Mouse (Mus musculus) mesoderm, embryonic 11.5 days (tissue): Measurements from ENCODE around the gene Gpsm2.

Experiments used
- DNase-seq: peaks from one replicate; pipeline ENCODE4 v3.0.0-alpha.2; 2012; ENCODE audit warnings: low read depth, low spot score

Gene Gpsm2

DNA sequence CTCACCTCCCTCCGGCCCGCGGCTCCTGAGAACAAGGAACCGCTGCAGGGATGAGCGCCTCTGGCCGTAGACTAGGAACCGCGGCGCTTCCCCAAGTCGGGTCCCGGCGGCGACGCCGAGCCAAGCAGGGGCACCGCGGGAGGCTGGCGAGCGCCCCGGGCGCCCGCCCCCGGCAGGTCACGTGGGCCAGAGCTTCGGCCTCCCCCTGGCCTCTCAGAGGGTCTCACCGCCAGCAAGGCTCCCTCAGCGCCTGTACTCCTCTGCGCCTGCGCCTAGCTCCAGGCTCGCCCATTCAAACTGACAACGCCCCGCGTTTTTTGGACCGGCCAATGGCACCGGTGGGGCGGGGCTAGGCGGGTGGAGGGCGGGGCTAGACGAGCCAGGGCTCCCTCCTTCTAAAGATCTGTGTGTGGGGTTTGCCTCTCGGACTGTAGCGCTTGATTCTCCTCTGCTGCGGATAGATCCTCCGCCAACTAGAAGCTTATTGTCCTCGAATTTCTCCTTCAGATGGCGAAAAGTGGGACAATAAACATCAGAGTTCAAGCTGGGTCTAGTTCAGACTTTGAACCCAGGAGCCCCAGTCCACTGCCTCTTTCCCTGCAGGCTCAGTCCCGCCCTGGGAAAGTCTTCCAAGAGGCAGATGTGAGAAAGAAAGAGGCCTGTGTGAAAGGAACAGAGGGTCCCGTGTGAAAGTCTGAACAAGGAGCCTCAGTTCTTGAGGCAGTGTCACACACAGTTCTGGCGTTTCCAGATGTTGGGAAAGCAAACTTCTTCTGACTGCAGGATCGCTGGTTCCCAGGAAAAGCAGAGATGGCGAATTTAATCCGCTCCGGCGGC is at the start of gene Gpsm2:
Gene Gpsm2, minus strand, starts transcription at position 274 of the 837 bp plus-strand sequence.
- peak; percentile 99 for DNase-seq

DNA sequence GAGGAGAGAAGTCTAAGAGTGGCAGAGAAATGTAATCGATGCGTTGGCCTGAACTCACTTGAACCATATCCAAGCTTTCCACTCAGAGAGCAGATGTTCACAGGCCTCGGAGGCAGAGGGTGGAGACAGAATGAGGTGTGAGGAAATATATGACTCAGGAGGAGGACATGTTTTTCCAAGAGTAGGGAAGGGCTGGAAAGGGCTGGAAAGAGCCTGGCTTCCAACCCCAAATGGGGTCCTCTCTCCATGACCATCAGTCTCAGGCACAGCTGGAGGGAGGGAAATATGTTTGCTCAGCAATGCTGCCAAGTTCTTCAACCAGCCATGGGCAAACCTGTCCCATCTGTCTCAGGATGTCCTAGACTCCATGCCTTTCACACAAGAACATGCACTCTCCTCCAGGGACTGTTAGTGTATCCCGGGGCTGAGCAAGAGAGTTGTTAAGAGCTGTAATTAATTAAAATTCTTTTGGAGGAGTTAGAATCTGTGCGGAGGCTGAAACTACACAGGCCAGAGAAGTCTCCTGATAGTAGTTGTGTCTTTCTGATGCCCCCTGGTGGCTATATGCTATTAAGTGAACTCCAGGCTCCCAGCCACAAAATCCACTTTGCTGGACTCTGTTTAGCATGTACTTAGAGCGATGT is 48.7 kb upstream of the Gpsm2 start:
- peak; percentile 77 for DNase-seq

DNA sequence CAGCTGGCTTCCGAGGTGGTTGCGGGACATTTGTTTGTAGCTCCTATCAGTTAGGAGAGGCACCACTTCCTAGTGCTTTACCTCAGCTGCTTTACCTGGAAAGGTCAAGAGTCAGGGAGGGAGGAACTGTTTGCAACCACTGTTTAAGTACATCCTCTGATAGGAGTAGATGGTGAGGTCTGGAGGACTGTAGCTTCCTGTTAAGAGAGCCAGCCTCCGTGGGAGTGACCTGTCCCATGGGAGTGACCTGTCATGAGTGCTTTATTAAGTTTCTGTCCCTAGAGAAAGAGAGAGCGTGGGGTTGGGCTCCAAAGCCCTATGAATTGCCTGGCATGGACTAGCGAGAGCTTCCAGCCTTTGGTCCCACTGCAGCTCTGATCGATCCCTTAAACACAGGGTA is 47.4 kb upstream of the Gpsm2 start:
- DNase-seq = no peak

DNA sequence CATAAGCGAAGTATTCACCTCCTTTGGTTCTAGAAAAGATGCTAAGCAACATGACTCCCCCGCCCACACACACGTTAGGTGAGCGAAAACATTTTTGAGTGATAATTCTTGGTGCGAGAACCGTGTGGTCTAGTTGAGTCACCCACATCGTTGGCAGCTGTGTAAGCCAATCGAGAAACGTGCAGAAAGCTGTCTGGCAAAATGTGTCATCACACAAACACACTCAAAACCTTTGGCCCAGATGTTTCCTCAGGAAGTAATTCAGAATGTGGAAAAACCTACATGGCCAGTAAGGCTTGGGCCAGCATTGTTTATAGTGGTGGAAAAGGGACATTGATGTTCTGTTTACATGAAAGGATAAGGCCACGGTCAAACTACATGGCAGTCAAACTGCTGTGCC is 45.3 kb upstream of the Gpsm2 start:
- DNase-seq = no peak

DNA sequence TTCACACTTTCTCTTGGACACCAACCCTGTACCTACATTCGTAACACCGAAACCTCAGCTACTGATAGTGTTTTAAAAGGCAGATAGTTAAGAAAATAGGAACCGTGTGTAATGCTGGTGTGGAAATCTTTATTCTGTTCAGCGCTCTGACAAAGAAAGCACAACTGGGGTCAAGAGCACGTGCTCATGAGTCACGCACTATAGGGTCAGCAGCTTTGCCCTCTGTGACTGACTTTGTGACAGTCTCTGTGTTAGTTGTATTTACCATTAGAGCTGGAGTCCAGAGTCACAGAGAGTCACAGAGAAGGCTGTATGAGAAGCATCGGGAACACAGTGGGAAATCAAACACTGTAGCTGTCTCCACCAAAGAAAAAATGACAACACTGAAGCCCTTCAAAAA is 44.8 kb upstream of the Gpsm2 start:
- no peak for DNase-seq

DNA sequence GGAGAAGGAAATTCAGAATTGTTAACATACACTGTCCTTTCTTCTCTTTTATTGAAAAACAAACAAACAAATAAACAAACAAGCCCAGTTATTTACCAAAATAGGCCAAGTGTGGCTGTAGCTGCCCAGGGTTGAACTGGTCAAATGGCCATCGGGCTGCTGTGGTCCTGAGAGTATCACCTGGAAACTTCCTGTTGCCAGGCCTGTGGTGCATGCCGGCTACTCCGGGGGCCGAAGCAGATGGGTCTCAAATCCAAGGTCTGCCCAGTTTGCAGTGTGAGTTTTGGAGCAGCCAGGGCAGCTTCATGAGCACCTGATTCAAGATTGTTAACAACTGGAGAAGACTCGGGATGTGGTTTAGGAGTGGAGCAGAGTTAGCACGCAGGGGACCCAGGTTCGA is 43.4 kb upstream of the Gpsm2 start:
- no peak for DNase-seq

DNA sequence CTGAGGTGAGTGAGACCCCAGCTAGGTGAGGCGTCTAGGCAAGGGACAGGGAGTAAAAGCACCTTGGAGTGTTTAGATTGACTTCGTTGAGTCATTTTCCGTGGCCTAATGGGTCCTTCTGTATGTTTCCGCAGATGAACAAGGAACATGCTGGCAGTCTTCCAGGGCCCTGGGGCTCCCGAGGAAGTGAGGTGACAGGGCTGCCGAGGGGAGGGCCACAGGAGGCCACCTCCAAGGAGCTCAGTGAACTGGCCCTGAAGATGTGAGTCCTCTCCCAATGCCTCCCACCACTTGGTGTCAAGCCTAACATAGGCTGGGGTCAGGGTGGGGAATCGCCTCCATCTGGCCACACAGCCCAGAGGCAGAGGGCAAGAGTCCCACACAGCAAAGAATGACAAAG is 42.9 kb upstream of the Gpsm2 start:
- DNase-seq = no peak

DNA sequence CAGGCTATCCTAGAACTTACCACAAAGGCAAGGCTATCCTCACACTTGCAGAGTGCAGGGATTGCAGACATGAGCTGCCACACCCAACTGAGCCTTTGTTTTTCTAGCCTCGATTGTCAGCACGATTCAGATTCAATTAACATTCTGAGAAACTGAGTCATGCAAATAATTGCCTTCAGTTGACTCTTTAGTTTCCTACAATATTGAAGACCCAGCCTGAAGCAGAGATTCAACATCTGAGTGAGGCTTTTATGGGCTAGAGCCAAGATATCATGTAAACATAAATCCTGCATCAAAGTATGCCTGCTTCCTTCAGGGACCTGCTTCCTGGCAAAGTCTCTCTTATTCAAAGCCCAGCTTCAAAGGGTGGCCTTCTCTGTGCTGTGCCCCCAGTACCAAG is 41.6 kb upstream of the Gpsm2 start:
- no peak for DNase-seq

DNA sequence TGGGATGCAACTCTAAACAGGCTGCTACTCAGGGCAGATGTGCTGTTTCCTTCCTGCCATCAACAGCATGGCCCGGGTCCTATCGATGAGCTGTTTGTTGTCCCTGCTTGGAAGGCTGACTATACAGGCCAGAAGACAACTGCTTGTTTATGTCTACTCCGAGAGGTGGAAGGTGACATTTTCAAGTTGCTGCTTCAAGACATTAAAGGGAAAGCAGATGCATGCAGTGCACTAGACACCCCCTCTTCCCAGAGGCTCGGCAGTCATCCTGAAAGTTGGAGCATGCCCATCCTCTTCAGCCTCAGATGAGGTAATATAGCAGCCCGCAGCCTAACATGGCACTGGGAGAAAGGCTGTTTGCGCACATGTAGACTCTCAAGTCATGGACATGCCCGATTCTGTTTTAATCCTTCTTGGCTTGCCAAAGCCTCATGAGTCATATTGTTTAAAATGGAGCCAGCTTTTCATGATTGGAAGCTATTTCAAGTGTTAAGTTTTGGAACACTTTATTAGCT is 40.5 kb upstream of the Gpsm2 start:
- DNase-seq = no peak

DNA sequence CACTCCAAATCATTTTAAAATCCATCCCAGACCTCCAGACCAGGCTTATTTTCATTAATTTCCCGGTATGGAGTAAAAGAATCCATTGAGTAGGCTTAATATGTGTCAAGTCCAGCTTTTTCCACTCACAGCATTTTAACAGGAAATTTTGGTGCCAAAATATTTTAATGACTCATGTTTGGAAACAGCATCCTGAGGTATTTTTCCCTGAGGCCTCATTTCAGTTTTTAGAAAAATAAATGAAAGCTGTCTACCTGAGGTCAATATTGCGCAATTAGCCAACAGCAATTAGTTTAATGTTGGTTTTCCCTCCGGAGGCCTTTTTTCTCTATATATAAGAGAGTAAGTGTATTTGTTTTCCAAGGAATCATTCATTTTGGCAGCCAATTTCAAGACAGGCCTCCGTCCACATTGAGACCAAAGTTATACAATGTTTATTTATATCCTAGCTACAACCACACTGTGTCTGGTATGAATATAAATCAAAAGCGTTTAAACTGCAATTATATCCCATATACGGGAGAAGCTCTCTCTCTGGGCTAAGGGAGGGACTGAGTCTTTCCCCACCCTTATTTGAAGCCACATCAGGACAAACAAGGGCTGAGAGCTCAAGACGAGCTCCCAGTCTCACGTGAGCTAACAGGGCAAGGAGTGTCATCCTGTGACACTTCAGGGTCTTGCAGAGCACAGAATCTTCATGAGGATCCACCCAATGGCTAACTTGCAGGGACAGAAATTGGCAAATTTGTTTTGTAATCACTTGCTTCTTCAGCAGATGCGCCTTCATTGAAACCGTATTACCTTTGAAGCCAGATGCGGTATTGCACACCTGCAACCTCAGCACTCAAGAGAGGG is 37.7 kb upstream of the Gpsm2 start:
- DNase-seq = no peak

DNA sequence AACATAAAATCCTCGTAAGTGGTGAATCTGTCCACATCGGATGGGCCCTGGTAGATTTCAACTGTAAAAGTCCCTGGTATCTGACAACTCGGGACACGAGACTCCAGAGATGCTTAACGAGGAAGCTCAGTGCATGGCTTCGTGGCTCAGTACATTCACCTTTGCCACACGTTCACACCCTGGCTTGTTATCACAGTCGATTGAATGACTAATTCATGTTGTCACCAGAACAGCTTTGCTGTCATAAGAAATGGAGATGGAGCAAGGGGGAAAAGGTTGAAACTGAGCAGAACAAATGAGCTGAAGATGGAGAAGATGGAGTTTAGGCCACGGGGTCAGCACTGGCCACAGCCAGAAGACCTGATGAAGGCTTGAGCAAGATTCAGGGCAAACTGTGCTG is 35.5 kb upstream of the Gpsm2 start:
- no peak for DNase-seq

DNA sequence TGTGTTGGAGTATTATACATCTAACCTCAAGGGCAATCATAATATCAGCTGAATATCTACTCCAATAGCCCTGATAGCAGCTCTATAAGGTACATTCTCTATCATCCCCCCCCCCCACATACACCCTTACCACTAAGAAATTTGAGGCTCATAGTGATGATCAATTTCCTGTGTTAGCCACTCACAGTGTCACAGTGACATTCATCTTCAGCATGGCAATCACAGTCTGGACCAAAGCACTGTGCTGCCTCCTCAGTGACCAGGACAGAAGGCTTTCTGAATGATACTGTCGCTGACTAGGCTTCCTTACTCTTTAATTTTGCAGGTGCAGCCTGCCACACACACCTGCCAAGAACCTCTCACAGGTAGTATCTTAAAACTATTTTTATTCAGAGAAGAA is 34.0 kb upstream of the Gpsm2 start:
- no peak for DNase-seq

DNA sequence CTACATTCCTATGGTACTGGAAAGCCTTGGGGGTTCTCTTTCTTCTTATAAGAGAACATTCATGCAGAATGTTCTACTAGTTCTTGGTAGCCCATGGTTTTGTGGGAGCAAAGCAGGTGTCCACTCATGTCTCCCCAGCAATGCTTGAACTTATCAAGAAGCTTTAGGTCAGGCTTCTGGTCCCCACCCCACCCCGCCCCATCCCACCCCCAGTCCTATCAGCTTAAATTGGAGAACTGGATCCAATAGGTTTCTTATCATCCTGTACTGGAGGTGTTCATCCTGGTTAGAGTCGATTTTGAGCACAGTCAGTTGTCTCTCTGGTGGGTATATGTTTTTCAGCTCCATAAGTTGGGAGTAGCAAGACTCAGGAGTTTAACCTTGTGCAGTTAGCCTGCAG is 33.4 kb upstream of the Gpsm2 start:
- no peak for DNase-seq

DNA sequence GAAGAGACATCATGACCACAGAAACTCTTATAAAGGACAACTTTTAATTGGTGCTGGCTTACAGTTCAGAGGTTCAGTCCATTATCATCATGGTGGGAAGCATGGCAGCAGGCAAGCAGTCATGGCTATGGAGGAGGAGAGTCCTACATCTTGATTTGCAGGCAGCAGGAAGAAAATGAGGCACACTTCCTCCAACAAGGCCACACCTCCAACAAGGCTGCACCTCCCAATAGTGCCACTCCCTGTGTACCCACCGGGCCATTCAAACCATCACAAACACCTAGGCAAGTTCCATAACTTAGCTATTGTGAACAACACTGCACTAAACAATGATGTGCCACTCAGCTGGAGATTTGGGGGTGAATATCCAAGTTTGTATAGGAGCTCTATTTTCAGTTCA is 32.4 kb upstream of the Gpsm2 start:
- DNase-seq = no peak

DNA sequence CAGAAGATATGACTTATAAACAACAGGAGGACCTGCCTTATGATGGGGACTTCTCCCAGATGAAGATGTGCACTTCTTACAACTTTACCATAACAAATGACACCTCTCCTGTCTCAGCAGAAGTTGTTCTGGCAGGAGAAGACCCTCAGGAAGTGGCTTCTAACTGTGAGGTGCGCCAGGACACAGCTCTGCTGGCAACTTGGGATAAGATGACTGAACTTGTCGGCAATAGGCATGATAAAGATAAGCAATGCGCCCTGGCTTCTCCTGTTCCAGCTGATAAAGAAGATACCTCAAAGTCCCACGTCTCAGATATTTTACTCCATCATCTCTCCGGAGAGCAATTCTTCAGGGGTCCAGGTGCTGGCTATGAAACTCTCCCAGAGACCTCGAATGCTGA is 29.6 kb upstream of the Gpsm2 start:
- DNase-seq = no peak

DNA sequence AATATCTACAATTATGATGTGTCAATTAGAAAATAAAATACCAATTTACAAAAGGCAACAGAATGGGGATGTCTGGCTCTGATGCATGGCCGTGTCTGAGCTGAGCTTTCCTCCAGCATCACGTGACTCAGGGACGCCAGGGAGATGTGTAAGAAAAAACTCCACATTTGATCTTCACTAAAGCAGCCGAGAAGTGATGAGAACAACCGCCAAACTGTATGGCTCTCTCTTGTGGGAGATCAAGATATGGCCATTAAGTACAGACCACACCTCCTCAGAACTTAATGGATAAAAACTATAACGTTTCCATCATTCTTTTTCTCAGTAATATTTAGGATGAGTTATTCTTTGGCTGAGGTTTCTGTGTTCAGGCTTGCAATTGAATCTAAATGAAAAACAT is 29.0 kb upstream of the Gpsm2 start:
- DNase-seq = no peak

DNA sequence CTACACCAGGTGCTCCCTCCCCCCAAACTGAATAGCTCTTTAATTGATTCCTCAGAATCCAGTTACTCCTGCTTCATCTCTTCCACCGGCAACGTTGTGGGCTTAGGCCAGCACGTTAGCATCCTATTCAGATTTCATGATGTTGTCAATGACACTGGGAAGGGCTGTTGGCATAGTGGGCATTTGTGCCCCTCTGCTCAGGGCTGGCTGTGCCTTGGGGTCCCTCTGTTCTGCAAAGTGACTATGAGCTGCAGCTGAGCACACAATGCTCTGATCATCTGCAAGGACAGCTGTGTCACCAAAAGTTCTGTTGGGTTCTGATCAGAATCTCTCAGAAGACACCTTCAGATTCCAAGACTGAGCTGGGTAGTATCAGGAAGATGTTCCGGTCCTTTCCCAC is 22.0 kb upstream of the Gpsm2 start:
- no peak for DNase-seq

DNA sequence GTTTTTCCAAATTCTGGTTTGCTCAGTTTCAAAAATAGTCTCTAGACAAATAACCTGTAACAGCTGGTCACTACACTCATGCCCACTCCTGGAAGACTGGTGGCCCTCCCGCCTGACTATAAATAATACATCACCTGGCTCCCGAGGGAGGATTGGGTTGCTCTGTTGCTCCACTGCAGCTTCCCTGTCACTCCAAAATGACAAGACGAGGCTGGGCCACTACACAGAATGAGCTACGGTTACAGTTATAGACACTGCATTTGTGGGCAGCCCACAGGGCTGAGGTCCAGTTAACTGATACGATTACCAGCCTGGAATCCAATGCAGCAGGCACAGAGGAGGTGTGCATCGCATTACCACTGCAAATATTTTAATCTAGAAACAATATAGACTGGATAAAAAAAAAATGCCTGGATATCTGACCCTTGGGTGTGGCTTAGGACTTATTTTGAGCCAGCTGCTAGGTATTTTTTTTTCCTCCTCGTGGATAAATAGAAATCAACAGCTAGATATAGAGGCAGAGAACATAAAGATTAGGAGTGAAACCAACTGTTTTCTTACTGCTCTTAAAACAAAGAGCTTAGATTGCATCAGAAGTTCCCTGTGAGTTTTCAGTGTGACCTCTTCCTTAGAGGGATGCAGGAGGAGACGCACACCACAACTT is 17.1 kb upstream of the Gpsm2 start, which contains the start of gene Aknad1:
Gene Aknad1, plus strand, starts transcription at position 614 of the 664 bp plus-strand sequence.
- DNase-seq = peak; percentile 39

DNA sequence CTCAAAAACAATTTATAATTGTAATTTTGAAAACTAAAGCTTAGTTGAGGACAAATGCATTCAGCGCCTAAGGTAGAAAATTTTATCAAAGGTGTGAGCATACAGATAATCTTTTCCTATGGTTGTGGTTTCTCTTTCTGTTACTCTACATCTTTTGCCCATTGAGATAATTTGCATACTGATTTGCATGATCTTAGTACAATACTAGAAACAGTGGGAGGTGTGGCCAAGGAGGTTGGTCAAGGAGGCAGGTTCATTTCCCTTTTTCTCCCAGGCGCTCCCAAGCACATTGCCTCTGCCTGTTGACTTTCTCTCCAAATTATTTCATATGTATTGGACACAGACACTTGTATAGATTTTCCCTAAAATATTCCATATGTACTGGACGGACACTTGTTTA is 15.7 kb upstream of the Gpsm2 start:
- no peak for DNase-seq

DNA sequence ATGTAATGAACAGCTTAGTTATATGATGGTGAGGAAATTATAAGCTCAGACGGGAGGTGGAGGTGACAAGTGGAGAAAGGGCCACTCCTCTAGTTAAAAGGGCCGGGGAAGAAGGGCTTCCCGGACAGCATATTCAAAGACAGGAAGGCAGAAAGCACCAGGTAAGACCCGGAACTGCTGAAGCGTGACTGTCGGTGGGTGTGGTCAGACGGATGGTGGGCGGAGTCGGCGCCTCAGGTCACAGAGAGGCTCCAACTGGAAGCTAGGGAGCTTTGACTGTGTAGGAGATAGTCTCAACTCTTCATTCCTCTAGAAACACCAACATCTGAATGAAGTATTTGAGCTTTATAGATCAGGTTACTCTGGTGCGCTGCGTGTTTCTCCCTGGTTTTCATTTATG is 8.2 kb upstream of the Gpsm2 start:
- no peak for DNase-seq

DNA sequence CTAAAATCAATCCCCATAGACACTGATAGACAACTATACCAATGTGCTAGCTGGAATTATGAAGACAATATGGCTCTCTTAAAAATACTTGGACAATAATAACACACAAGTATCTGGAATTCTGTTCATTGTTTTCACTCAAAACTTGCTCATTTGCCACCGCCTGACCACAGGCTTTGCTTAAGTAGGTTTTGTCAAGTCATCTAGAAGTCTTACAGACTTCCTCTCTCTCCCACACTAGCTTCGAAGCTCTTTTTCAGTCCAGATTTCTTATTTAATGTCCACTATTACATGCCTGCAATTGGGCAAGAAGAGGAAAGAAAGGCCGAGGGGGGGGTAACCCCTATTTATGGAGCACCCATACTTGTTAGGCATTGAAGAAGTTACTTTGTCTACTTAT is 5.7 kb upstream of the Gpsm2 start:
- DNase-seq = no peak

DNA sequence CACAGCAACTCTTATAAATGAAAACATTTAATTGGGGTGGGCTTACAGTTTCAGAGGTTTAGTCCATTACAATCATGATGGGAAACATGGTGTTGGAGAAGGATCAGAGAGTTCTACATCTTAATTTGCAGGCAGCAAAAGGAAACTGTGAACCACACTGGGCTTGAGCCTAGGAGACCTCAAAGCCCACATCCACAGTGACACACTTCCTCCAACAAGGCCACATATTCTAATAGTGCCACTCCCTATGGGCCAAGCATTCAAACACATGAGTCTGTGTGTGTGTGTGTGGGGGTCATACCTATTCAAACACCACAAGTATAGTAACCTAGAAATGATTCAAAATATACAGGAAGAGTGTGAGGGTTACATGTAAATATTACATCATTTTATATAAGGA is 5.2 kb upstream of the Gpsm2 start:
- no peak for DNase-seq
